Mouse (Mus musculus) liver, embryonic 16.5 days (tissue): ENCODE results near the gene Cdkn2d. TPM values are rescaled to one million over a fixed set of nuclear protein-coding genes. Genes with fewer than 3 reads are reported as not detected.
A peak's percentile ranks its signal among the peaks of the same experiment; 100 is the strongest.

Experiments used
- ATAC-seq: fragments of 200-750 bp; cut with Nextera tagmentation; 2 replicates; pipeline ENCODE4 v1.8.0; 2017; ENCODE audit warnings: low read depth, mild to moderate bottlenecking, moderate number of reproducible peaks, moderate library complexity
- H3K27ac ChIP-seq: fragments of 300-500 bp; sonication (generic); 2 replicates; pipeline ENCODE4 v1.5.1; 2014; ENCODE audit warnings: mild to moderate bottlenecking, low read length
- H3K27me3 ChIP-seq: fragments of 300-500 bp; sonication (generic); 2 replicates; pipeline ENCODE4 v1.6.1; 2014; ENCODE audit warnings: low read depth, low read length, mixed read lengths; ENCODE audit not compliant: control insufficient read depth, insufficient read depth
- H3K36me3 ChIP-seq: fragments of 300-500 bp; sonication (generic); 2 replicates; pipeline ENCODE4 v1.6.1; 2014; ENCODE audit warnings: mild to moderate bottlenecking; ENCODE audit not compliant: control insufficient read depth, insufficient read depth
- H3K4me1 ChIP-seq: fragments of 300-500 bp; sonication (generic); 2 replicates; pipeline ENCODE4 v1.6.1; 2014; ENCODE audit warnings: low read depth, low read length, mixed read lengths; ENCODE audit not compliant: control insufficient read depth
- H3K4me2 ChIP-seq: fragments of 300-500 bp; sonication (generic); 2 replicates; pipeline ENCODE4 v1.6.1; 2014; ENCODE audit warnings: low read depth, low read length, mixed read lengths
- H3K4me3 ChIP-seq: fragments of 300-500 bp; sonication (generic); 2 replicates; pipeline ENCODE4 v1.5.1; 2014; ENCODE audit warnings: low read depth, mild to moderate bottlenecking, low read length
- H3K9ac ChIP-seq: fragments of 300-500 bp; sonication (generic); 2 replicates; pipeline ENCODE4 v1.6.1; 2014; ENCODE audit warnings: low read depth, low read length
- H3K9me3 ChIP-seq: fragments of 300-500 bp; sonication (generic); replicated peaks from 2 replicates; pipeline ENCODE4 v1.6.1; 2016; ENCODE audit warnings: low read length; ENCODE audit not compliant: control insufficient read depth
- WGBS: fragments of 180-500 bp; shearing (Covaris S2); extraction: QIAGEN DNeasy Blood & Tissue Kit; methylation state at CpG from one replicate; pipeline ENCODE4 v1.1.7; 2014; ENCODE audit not compliant: insufficient replicate concordance; 5-methylcytosine and 5-hydroxymethylcytosine counted together
- polyA plus RNA-seq: library from polyadenylated mRNA; unstranded; fragments of >200 nt; fragmentation: Nextera tagmentation; extraction: Ambion mirVana; gene quantifications from 2 replicates; pipeline ENCODE4 v1.2.1, GENCODE M21; 2015

Gene Cdkn2d
- polyA plus RNA-seq, 1 experiment from 2014 or later: 120 TPM

DNA sequence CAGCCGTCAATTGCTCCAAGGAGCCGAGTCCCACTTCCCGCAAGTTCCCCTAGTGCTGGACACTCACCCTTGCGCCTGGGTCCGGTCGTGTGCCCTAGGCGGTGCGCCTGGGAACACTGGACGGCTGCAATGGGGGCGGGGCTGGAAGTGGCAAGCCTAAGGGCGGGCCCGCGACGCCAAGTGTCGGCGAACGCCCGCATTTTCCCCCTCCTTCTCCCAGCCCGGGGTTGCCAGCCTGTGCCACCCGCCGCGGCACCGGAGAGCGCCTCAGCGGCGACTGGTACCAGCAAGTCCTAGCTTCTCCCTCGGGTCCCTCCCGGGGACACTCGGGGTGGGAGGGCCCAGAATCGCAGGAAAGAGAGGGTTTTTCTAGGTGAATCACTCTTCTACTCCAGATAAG lies 42.9 kb downstream of the Cdkn2d start, which contains the start of gene S1pr5:
Gene S1pr5 (minus strand): TSS at position 118 of the 400 bp plus-strand sequence.
- Histone ChIP-seq H3K27me3 (peaks cover 85% of the 10 kb centered on the region), H3K9ac (0 out of 2 replicates have a peak within 1 kb of the TSS, but pooled peaks have one; percentile 33), H3K4me1 (peaks cover 19% of the 10 kb centered on the region), H3K36me3 (no peaks in the 10 kb centered on the region), H3K9me3 (no peaks in the 10 kb centered on the region), H3K4me2 (peak within 1 kb of the TSS; percentile 48), H3K4me3 (peak within 1 kb of the TSS; percentile 40), H3K27ac (no peak within 1 kb of the TSS)
- 3% methylated on average over 30 of the region's 30 CpGs for WGBS
- peak; percentile 40; the same call in 1 of the 2 replicates for ATAC-seq

DNA sequence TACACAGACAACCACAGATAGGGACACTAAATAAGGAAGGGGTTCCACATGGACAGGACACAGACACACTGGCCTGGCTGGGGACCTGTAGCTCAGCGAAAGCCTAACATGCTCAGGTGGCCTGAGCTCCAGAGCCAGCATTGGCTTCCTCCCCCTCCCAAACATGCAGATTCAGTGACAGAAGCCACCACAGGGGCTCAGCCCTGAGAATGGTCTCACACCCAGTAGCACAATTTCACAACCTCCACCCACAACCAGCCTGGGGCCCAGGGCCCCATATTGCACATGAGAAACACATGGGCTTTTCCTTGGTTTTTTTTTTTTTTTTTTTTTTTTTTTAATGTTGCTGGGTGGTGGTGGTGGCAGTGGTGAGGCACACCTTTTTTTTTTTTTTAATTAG lies 44.9 kb downstream of the Cdkn2d start:
- no peak overlapping the region for H3K4me3 ChIP-seq
- no peaks in the 10 kb centered on the region for H3K9me3 ChIP-seq
- H3K4me1 ChIP-seq: peaks cover 19% of the 10 kb centered on the region
- no peak overlapping the region for H3K27ac ChIP-seq
- no peak overlapping the region for H3K9ac ChIP-seq
- H3K4me2 ChIP-seq: no peak overlapping the region
- no peak for ATAC-seq
- WGBS: 87% methylated on average over 1 of the region's 1 CpGs
- no peaks in the 10 kb centered on the region for H3K36me3 ChIP-seq
- peaks cover 91% of the 10 kb centered on the region for H3K27me3 ChIP-seq

DNA sequence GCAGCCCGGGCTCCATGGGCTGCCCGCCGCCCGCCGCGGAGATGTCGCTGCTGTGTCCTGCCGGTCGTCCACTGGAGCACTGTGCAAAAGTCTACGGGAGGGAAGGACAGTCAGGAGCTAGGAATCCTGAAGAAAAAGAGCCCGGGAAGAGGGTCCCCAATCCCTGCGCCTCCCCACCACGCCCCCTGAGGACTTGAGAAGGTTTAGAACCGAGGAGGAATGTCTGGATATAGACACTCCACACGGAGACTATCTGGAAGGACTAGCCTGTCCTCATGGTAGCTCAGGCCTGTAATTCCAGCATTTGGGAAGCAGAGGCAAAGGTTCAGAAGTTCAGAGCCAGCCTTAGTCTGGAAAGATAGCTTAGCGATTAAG lies 46.1 kb downstream of the Cdkn2d start:
- no peaks in the 10 kb centered on the region for H3K36me3 ChIP-seq
- H3K27me3 ChIP-seq: peaks cover 78% of the 10 kb centered on the region
- peak overlapping the region; percentile 60 for H3K4me2 ChIP-seq
- H3K27ac ChIP-seq: no peak overlapping the region
- 4% methylated on average over 16 of the region's 16 CpGs for WGBS
- no peak for ATAC-seq
- H3K4me1 ChIP-seq: peaks cover 19% of the 10 kb centered on the region
- H3K4me3 ChIP-seq: peak overlapping the region; percentile 46
- H3K9ac ChIP-seq: no peak overlapping the region
- H3K9me3 ChIP-seq: no peaks in the 10 kb centered on the region

DNA sequence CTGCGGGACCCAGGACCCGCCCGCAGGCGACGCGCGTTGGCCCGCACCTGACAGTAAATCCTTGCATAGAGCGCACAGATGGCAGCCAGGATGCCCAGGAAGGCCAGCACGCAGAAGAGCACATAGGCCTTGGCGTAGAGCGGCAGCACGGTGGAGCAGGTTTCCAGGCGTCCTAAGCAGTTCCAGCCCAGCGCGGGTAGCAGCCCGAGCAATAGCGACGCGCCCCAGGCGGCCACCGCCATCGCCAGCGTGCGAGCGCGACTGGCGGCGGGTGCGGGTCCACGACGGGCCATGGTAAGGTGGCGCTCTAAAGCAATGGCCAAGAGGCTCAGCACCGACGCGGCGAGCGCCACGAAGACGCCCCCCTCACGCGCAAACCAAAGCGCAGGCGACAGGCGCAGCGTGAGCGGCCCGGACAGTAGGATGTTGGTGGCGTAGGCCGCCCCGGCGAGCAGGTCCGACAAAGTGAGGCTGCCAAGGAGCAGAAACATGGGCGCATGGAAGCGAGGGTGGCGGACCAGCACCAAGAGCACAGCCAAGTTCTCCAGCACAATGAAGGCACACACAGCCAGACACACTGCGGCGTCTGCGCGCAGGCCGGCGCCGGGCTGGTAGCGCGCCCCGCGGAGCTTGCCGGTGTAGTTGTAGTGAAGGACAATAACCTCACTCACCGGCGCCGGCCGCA lies 46.6 kb downstream of the Cdkn2d start:
- no peak overlapping the region for H3K27ac ChIP-seq
- peaks cover 19% of the 10 kb centered on the region for H3K4me1 ChIP-seq
- H3K4me2 ChIP-seq: peak overlapping the region; percentile 60
- no peak overlapping the region for H3K9ac ChIP-seq
- no peaks in the 10 kb centered on the region for H3K36me3 ChIP-seq
- whole genome bisulfite sequencing: 1% methylated on average over 72 of the region's 72 CpGs
- H3K4me3 ChIP-seq: peak overlapping the region; percentile 46
- H3K27me3 ChIP-seq: peaks cover 73% of the 10 kb centered on the region
- H3K9me3 ChIP-seq: no peaks in the 10 kb centered on the region
- ATAC-seq: no peak; the same call in 1 of the 2 replicates

DNA sequence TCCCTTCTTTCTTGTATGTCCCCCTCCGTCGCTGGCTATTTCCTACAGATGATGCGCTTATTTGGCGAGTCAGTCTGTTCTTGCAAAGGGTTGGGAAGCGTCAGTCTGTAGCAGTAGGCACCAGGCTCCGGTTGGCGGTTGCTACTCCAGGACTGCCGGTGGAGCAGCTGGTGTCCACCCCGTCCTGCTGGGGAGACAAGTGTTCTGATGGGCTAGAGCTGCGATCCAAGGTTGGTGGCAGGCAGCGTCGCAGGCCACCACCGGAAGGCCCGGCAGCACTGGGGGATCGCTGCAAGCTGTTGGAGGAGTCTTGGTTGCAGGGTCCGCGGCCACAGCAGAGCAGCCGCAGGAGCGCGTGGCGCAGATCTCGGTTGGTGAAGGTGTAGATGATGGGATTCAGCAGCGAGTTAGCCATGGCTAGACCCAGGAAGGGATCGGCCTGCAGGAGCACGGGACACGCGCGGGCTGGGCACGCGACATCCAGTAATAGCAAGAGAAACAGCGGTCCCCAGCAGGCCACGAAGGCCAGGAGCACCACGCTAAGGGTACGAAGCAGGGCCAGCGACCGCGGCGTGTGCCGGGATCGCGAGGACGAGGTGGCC lies 47.3 kb downstream of the Cdkn2d start:
- Histone ChIP-seq H3K4me3 (peak overlapping the region; percentile 46), H3K27ac (no peak overlapping the region), H3K9ac (no peak overlapping the region), H3K36me3 (no peaks in the 10 kb centered on the region), H3K9me3 (no peaks in the 10 kb centered on the region), H3K4me2 (peak overlapping the region; percentile 60), H3K4me1 (peaks cover 23% of the 10 kb centered on the region), H3K27me3 (peaks cover 67% of the 10 kb centered on the region)
- 10% methylated on average over 42 of the region's 42 CpGs for WGBS
- no peak for ATAC-seq

DNA sequence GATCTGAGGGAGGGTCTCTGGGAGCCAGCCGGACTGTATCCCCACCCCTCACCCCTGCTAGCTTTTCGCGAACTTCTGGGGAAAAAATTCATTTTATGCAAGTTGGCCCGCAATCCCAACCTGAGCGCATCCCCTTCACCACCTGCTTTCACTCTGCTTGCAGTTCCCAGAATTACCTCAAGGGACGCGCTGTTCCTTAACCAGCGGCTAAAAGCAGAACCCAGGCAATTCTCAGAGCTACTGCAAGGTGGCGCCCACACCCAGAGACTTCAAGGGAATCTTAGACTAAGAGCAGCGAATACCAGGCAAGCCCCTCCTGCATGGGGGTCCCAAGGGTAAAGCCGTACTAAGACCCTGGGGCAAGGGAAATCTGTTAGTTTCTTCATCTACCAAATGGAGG lies 49.9 kb downstream of the Cdkn2d start:
- peaks cover 31% of the 10 kb centered on the region for H3K4me1 ChIP-seq
- no peak overlapping the region for H3K9ac ChIP-seq
- H3K4me3 ChIP-seq: no peak overlapping the region
- no peak overlapping the region for H3K4me2 ChIP-seq
- H3K36me3 ChIP-seq: no peaks in the 10 kb centered on the region
- H3K27ac ChIP-seq: no peak overlapping the region
- H3K9me3 ChIP-seq: no peaks in the 10 kb centered on the region
- WGBS: 3% methylated on average over 11 of the region's 11 CpGs
- peaks cover 45% of the 10 kb centered on the region for H3K27me3 ChIP-seq
- no peak for ATAC-seq

DNA sequence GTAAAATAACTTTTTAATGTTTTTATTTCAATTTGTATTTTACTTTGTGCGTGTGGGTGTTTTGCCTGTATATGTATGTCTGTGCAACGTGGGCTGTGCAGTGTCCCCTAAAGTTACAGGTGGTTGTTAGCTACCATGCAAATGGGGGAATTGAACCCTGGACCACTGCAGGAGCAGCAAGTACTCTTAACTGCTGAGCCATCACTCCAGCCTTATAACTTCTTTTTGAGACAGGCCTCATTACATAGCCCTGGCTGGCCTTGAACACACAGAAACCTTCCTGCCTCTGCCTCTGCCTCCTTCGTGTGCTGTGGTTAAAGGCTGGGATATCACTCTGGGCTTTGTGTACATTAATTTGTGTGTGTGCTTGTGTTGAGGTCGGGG lies 51.8 kb downstream of the Cdkn2d start:
- Histone ChIP-seq H3K4me1 (peaks cover 35% of the 10 kb centered on the region), H3K9ac (peak overlapping the region; percentile 97), H3K27ac (peak overlapping the region; percentile 95), H3K27me3 (peaks cover 26% of the 10 kb centered on the region), H3K4me3 (peak overlapping the region; percentile 87), H3K4me2 (peak overlapping the region; percentile 79), H3K9me3 (no peaks in the 10 kb centered on the region), H3K36me3 (peaks cover 5% of the 10 kb centered on the region)
- ATAC-seq: no peak
- 21% methylated on average over 4 of the region's 4 CpGs for WGBS

DNA sequence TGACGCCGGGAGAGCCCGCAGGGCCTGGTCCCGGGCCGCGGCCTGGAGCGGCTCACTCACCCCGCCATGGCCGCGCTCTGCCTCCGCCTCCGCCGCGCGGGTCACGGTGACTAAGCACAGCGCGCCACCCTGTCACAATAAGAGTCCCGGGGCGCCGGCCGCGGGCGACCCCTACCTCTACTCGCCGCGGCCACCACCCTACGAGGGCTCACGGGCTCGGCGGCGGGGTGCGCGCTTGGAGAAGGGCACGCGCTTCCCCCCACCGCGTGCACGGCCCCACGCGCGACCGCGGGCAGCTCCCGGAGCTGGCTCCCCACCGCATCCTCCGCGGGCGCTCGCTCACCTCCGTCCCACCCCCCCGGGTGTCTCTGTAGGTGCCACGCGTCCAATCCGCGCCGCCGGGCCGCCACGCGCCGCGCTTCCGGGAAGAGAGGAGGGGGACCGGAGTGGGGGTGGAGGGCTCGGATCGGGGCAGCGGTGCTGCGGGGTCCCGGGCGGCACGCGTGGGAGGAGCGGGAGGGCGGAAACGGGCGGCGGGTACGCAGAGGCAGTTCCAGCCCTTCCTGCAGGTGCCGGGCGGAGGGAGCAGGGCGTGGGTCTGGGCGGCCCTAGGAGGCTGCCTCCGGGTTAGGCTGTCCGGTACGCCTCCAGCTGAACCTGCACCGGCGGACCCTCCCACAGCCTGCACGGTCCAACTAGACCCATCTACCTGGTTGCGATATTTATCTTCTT lies 52.3 kb downstream of the Cdkn2d start, which contains the start of gene Keap1:
Gene Keap1 (minus strand): TSS at position 629 of the 732 bp plus-strand sequence.
- Histone ChIP-seq H3K4me2 (peak within 1 kb of the TSS; percentile 79), H3K4me3 (peak within 1 kb of the TSS; percentile 87), H3K27ac (peak within 1 kb of the TSS; percentile 95), H3K36me3 (peaks cover 8% of the 10 kb centered on the region), H3K27me3 (peaks cover 20% of the 10 kb centered on the region), H3K9me3 (no peaks in the 10 kb centered on the region), H3K9ac (peak within 1 kb of the TSS; percentile 97), H3K4me1 (peaks cover 30% of the 10 kb centered on the region)
- ATAC-seq: peak; percentile 90
- under 1% methylated on average over 87 of the region's 90 CpGs for WGBS
